Comparison of ENCODE assay signal across 8 mouse cellular contexts in genomic region chr13:60069196-60069595, GRCm38 (mm10).
DNase-seq lines count a peak whose midpoint lies in the region; ATAC-seq and TF ChIP-seq lines count a peak whose summit lies in the region.

No protein-coding gene starts in this region.

- H3K4me3 ChIP-seq in forebrain, embryonic 10.5 days: no peak overlapping the region
- no peak overlapping the region for H3K4me3 ChIP-seq in forebrain, embryonic 16.5 days (replicated peaks; ENCODE audit: low read length)
- no peak overlapping the region for H3K4me3 ChIP-seq in neural tube, embryonic 15.5 days (replicated peaks)
- no peak overlapping the region for H3K4me3 ChIP-seq in stomach, embryonic 15.5 days (replicated peaks)
- no peak overlapping the region for H3K4me3 ChIP-seq in layer of hippocampus, adult 2 months

- H3K9me3 ChIP-seq in forebrain, embryonic 10.5 days: no peaks in the 10 kb centered on the region
- H3K9me3 ChIP-seq in forebrain, embryonic 16.5 days (ENCODE audit: control insufficient read depth, low read length): no peaks in the 10 kb centered on the region
- H3K9me3 ChIP-seq in neural tube, embryonic 15.5 days (replicated peaks): no peaks in the 10 kb centered on the region
- no peaks in the 10 kb centered on the region for H3K9me3 ChIP-seq in stomach, embryonic 15.5 days

- DNase-seq in forebrain, embryonic 10.5 days (ENCODE audit: extremely low spot score, low spot score): peak; percentile 45
- DNase-seq in neural tube, embryonic 10.5 days (ENCODE audit: extremely low spot score, low spot score): peak; percentile 65
- peak; percentile 81 for DNase-seq in hindlimb bud, embryonic 11.5 days (ENCODE audit: extremely low spot score, low read depth, low spot score)
- no peak for DNase-seq in layer of hippocampus, postnatal 10 days (ENCODE audit: low spot score in 2 of 2)
- DNase-seq in layer of hippocampus, adult 2 months (ENCODE audit: low spot score in 2 of 2): no peak

- H3K4me1 ChIP-seq in forebrain, embryonic 10.5 days: peaks cover 59% of the 10 kb centered on the region
- no peaks in the 10 kb centered on the region for H3K4me1 ChIP-seq in forebrain, embryonic 16.5 days (replicated peaks; ENCODE audit: control insufficient read depth, insufficient read depth, low read length)
- 0 out of 2 replicates have a peak, but pooled peaks cover 3% of the 10 kb centered on the region for H3K4me1 ChIP-seq in neural tube, embryonic 15.5 days
- peaks cover 3% of the 10 kb centered on the region; the same call in 1 of the 2 replicates for H3K4me1 ChIP-seq in stomach, embryonic 15.5 days

- H3K27me3 ChIP-seq in forebrain, embryonic 10.5 days (ENCODE audit: poor library complexity, severe bottlenecking): no peaks in the 10 kb centered on the region
- H3K27me3 ChIP-seq in forebrain, embryonic 16.5 days (replicated peaks; ENCODE audit: control insufficient read depth, insufficient read depth, low read length): no peaks in the 10 kb centered on the region
- no peaks in the 10 kb centered on the region for H3K27me3 ChIP-seq in neural tube, embryonic 15.5 days (replicated peaks)
- H3K27me3 ChIP-seq in stomach, embryonic 15.5 days (replicated peaks): no peaks in the 10 kb centered on the region

- no peak overlapping the region for H3K9ac ChIP-seq in forebrain, embryonic 16.5 days (replicated peaks; ENCODE audit: low read depth, low read length)
- H3K9ac ChIP-seq in neural tube, embryonic 15.5 days (replicated peaks): no peak overlapping the region
- H3K9ac ChIP-seq in stomach, embryonic 15.5 days: no peak overlapping the region

- H3K4me2 ChIP-seq in forebrain, embryonic 16.5 days (ENCODE audit: low read length): no peak overlapping the region
- H3K4me2 ChIP-seq in neural tube, embryonic 15.5 days: no peak overlapping the region
- H3K4me2 ChIP-seq in stomach, embryonic 15.5 days: no peak overlapping the region

- WGBS in forebrain, embryonic 10.5 days: 48% methylated on average over 9 of the region's 9 CpGs
- WGBS in forebrain, embryonic 16.5 days: 66% methylated on average over 9 of the region's 9 CpGs
- WGBS in neural tube, embryonic 15.5 days: 66% methylated on average over 9 of the region's 9 CpGs
- WGBS in stomach, embryonic 15.5 days: 32% methylated on average over 9 of the region's 9 CpGs

- H3K27ac ChIP-seq in forebrain, embryonic 10.5 days: peak overlapping the region; percentile 73
- H3K27ac ChIP-seq in forebrain, embryonic 16.5 days (ENCODE audit: low read length): no peak overlapping the region
- no peak overlapping the region for H3K27ac ChIP-seq in neural tube, embryonic 15.5 days (replicated peaks)
- H3K27ac ChIP-seq in stomach, embryonic 15.5 days: peak overlapping the region; percentile 40; the same call in 1 of the 2 replicates
- no peak overlapping the region for H3K27ac ChIP-seq in layer of hippocampus, adult 2 months

- TF ChIP-seq CTCF in layer of hippocampus, adult 2 months (conservative IDR thresholded peaks at IDR 0.05): no peak

- no peaks in the 10 kb centered on the region for H3K36me3 ChIP-seq in forebrain, embryonic 10.5 days (replicated peaks)
- H3K36me3 ChIP-seq in forebrain, embryonic 16.5 days (ENCODE audit: control insufficient read depth, insufficient read depth): no peaks in the 10 kb centered on the region
- no peaks in the 10 kb centered on the region for H3K36me3 ChIP-seq in neural tube, embryonic 15.5 days
- no peaks in the 10 kb centered on the region for H3K36me3 ChIP-seq in stomach, embryonic 15.5 days

- ATAC-seq in forebrain, embryonic 16.5 days: no peak
- ATAC-seq in neural tube, embryonic 15.5 days (ENCODE audit: low FRiP score): no peak
- ATAC-seq in stomach, embryonic 15.5 days (ENCODE audit: insufficient read depth, low FRiP score, low read depth): no peak; the same call in 1 of the 2 replicates

Comparison
In these comparisons a context has a peak if more than half of its experiments do, and no peak if none do; other contexts are left out.
1. H3K27ac ChIP-seq: peak in forebrain, embryonic 10.5 days (single experiment) and stomach, embryonic 15.5 days (single experiment); none in forebrain, embryonic 16.5 days (single experiment), neural tube, embryonic 15.5 days (single experiment) and layer of hippocampus, adult 2 months (single experiment).
2. DNase-seq: peak in forebrain, embryonic 10.5 days (single experiment), neural tube, embryonic 10.5 days (single experiment) and hindlimb bud, embryonic 11.5 days (single experiment); none in layer of hippocampus, postnatal 10 days (0 of 2) and layer of hippocampus, adult 2 months (0 of 2).